Mouse (Mus musculus) testis, postnatal 10 days (tissue): ENCODE data around the gene Gosr2.

Experiments used
- DNase-seq: peaks from one replicate; pipeline ENCODE4 v3.0.0; 2021; ENCODE audit warnings: low spot score

Gene Gosr2

DNA sequence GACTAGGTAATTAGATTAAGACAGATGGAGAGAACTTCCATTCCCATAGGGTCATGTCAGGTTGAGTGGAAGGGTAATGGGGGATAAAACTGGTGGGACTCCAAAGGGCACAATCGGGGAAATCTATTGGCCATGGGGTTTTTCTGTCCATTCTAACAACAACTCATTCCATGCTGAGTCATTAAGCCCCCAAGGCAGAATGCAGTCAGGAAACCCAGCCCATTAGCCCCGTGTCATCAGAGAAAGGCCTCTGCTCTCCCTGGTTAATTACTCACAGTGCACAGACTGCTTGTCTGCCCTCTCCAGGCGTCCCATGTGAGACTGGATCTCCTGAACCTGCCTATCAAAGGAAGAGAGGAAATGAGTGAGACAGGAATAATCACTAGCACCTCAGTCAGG is 8.7 kb downstream of the Gosr2 start:
- no peak for DNase-seq

DNA sequence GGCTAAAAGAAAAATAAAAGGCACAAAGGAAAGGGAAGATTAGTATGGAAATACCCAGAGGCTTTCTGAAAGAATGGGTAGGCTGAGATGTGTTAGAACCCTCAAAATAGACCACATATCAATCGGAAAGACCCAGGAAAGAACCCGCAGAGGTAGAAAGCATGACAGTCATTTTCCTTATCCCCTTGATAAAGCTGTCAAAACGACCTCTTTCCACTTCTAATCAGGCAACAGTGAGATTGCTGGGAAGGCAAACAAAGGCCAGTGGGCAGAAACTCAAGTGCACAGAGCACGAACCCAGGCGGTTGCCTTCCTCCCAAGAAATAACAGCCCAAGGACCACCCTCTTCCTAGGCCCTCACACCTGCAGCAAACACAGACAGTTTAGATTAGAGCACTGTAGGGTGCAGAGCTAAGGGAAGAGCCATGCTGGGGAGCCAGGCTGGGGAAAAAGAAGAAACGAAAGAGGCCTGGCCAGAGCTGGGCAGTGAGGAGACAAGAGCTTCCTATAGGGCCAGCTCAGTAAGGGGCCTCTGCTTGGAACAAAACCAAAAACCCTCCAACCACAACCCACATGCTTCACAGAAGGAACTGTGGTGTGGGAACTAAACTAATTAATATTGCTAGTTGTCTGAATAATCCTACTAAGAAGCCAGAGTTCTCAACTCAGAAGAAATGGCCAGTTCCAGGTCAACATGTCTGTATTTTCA is 9.3 kb downstream of the Gosr2 start:
- no peak for DNase-seq

DNA sequence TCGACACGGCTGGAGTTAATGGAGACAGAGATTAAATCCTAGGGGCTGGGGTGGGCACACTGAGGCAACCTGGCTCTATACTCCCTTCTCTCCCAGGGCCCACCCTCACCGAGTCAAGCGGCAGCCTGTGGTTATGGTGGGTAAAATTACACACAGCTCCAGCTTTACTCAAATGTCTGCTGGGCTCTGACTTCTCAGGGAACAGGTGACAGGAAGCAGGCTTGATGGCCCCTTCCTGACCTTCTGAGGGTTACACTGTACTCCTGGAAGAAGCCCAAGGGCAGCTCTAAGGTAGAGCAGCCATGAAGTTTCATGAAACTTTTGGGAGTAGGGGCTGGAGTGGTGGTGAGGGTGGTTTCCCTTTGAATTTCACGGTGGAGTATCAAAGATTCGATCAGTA is 11.0 kb downstream of the Gosr2 start:
- no peak for DNase-seq

DNA sequence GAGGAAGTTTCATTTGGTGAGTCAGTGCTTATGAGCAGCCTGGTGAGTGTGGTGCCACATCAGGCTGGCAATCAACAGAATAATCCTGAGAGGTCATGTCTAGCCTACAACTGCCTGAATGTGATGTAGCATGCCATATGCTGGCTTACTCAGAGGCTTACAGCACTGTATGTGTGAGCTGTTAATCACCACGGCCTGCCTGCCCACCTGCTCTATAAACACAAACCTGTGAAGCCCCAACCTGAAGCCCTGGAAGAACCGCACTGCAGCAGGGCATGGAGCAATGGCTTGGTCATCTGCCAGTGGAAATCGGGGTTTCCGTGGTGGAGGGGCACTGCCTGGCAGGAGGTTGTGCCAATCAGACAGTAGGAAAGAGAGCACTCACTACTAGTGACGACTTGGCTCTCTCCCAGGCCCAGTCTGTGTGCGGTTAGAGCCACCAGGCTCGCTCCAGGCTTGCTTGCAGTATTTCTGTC is 12.4 kb downstream of the Gosr2 start:
- DNase-seq, result no peak

DNA sequence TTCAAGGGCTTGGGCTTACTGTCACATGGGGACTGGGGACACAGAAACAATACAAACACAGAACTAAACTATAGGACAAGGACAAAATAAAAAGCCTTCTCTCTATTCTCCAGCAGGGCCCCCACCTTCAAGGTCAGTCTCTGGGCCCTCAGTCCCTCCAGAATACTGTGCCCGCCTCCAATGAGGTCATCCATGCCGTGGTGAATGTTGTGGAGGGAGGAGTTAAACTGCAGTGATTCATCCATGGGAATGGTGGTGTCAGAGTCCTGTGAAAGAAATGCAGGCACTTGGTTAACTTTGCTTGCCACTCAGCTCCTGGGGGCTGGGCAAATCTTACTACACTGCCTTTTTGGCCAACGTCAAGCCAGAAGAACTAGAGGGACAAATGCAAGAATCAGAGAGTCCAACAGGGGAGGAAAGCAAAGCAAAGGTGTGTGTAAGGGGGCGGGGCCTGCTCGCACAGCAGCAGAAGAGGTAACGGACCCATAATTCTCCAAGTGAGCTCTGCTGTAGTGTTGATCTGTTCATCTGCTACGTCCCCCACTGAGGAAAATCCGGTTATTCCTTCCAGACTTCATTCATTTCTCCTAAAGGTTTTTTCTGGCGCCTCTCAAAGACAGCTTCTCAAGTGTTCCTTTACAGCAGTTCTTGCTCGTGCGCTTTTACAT is 13.9 kb downstream of the Gosr2 start:
- no peak for DNase-seq

DNA sequence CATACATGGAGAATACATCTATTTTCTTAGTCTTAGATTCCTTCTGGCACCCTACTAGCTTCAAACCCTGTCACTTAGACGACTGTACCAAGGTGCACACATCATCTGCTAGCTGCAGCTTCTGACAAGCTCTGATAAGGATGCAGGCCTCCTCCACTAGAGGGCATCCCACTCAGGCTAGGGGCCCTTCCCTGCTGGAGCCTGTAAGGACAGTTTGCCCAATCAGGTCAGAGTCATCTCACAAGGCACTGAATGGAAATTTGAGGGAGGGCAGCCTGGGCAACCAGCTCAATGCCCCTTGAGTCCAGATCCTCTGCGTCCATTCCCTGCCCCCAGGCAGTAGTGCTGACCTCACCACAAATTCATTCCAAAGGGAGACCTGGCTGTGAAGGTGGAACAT is 20.7 kb downstream of the Gosr2 start:
- peak; percentile 66 for DNase-seq

DNA sequence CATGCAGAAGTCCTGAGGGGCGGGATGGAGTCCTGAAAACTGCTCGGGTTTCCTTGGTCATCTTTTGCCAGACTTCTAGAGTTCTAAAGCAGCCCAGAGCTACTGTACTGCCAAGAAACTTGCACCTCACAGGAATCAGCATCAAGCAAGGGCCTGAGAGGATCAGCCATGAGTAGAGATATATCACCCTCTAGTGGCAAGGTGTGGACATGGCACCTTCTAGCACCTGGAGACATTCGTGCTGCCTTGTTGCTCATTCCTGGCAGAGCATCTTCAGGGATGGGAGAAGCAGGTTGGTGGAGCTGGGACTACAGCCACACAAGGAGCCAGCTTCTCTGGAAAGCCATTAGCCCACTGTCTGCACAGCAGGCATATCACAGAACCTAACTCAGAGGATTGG is 22.1 kb downstream of the Gosr2 start:
- peak; percentile 65 for DNase-seq

DNA sequence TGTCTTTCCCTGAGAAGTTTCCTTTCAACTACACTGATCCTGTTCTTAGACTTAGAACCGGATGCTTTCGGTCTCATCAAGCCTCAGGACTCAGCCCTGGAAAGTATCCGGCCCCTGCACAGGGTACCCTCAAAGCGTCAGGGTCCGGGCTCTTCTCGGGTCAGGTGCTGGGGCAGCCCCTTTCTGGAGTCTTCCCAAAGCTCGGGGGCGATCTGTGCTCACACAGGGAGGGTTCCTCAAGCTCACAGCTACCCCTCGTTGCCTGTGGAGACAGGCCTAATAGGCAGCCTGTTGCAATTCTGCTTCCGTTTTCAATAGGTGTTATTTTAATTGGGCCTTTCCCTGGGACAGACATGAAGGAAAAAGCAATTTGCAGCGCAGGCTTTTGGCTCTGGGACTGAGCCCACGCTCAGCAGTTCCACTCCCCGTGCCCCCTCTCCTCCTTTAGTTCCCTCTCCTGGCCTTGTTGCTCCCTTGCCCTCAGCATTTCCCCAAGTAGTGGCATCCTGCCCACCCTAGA is 30.7 kb downstream of the Gosr2 start:
- DNase-seq, result no peak

DNA sequence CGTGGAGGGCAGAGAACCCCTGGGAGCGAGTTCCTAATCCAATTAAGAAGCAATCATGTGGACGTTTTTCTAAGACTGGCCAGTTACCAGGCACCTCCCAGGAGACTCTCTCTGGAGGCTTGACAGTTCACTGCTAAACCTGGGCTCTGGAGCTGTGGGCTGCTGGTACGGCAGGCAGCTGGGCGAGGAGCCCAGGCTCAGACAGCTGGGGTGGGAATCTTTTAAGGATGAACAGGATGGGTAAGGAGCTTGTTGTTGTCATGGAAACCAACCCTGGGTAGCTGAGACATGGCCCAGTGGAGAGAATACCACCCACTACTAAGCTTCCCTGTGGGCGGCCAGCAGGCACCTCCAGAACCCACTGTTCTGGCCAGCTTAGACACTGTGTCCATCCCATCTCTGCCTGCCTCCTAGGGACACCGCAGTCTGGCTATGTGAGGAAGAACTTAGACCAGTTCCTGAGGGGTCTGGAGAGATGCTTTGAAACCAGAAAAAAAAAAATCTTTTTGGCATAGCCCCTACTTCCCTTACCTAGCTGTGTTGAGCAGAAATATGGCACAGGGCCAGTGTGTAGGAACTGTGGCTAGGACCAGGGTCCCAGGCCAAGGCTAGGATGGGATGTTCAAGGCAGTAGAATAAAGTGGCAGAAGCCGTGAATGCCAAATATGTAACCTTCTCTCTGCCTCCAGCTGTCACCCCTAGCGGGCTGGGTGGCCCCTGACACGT is 31.4 kb downstream of the Gosr2 start:
- DNase-seq, result no peak

DNA sequence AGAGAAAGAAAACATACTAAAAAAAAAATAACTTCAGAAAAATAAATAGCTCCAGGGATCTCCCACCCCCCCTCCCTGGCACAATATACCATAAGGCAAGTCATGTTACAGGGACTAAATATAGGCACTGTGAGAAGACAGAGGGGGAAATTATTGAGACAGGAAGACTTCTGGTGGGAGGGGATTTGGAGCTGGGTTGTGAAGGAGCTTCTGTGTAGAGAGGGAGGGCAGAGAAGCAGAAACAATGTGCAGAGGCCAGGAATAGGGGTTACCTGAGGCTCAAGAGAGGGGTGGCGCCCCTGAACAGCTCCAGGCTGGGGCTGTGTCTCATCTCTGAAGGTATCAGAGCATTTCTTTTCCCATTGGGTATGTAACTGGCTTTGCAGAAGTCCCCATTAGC is 32.0 kb downstream of the Gosr2 start:
- no peak for DNase-seq

DNA sequence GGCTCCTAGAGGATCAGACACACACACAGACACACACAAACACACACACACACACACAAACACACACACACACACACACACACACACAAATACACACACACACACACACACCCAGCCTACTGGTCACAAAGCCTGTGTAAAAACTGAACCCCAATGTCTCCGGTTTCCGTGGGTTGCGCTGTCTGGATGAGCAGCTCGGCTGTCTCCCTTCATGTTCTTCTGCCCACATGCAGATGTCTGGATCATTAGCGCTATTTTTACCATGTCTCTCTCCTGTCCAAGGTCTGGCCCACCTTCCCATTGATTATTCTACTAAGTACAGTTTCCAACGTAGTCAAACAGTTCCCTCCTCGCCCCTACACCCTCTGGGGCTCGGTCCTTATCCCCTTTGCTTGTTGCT is 34.6 kb downstream of the Gosr2 start:
- no peak for DNase-seq

DNA sequence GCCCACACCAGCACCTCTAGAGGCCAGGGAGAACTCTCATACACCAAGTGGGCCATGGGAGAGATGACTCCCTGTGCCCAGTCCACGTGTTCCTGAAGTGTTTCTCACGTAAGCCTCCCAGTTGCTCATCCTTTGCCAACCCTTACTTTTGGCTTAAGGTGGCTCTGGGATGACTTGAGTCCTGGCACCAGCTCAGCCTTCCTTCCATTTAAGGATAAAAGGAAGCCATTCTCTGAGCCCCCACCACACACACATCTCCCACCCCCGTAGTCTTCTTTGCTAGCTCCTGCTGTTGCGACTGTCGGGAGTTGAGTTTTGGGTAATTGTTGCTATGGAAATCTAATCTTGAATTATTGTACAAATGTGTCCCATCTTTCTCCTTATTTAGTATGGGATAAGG is 35.2 kb downstream of the Gosr2 start:
- DNase-seq, result no peak

DNA sequence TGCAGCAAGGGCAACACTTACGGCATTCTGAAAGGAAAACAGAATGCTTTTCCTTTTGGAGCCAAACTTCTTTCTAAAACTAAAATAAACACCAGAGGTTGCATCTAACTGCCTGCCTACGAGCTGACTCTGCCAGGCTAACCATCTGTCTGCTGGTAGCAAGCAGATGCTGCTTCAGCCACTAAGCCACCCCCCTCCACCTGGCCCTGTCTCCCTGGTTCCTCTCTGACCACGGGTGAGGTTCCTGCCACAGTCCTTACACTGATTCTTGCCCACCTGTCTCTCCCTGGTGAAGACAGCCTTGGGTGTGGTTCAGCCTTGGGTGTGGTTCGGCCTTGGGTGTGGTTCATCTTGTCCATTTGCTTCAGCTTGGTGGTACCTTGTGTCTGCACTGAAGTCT is 35.8 kb downstream of the Gosr2 start:
- no peak for DNase-seq

DNA sequence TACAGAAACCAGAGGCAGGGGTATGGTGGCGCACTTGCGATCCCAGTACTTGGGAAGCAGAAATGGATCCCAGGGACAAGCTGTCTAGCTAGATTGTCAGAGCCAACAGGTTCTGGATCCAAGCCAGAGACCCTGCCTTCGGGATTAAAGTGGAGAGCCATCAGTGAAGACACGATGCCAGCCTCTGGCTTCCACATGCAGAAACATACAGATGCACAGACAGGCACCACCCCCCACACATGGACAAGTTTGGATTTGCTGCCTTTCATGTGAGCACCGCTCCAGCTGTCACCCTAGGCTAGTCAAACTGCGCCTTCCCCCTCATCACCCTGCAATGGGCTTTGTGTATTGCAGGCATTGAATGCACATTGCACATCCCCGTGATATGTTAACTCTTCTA is 39.5 kb downstream of the Gosr2 start:
- no peak for DNase-seq

DNA sequence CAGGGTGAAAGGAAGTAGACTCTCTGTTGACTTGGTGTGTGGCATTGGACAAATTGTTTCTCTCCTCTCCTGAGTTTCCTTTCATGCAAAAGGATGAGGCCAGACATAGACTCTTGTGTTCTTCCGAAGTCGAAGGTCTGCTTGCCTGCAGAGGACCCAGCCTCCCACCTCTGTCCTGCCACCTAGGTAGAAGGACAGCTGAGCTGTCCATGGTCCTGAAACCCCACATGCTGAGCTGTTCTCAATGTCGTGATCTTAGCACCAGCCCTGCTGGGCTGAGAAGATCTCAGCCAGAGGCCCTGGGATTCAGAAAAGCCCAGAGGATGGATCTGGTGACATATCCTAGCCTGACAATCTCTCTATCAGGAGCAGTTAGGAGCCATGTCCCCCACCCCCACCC is 41.2 kb downstream of the Gosr2 start:
- DNase-seq, result peak; percentile 83

DNA sequence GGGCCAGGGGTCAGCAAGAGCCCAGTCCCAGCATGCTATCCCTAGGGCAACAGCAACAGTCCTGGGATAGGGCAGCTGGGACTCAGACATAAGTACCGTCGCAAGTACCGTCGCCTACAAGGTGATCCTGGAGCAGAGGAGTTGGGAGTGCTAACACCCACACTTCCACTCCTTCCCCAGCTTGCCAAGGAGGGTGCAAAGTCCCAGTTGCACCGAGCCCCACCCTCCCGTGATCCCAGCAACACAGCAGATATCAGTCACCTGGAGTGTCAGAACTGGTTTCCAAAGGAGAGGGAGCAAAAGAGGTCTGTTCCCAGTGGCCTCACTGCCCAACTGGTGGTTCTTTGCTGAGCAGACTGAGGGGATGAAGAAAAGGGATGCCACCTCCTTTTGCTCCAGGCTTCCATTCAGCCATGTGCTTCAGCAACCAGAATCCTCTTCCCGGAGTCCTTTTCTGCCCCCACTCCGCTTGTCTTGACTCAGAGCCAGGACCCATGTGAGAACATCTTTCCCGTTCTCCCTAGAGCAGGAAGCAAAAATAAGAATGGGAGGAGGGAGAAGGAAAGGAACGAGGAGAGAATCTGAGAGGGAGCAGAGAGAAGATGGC is 44.2 kb downstream of the Gosr2 start:
- DNase-seq, result no peak

DNA sequence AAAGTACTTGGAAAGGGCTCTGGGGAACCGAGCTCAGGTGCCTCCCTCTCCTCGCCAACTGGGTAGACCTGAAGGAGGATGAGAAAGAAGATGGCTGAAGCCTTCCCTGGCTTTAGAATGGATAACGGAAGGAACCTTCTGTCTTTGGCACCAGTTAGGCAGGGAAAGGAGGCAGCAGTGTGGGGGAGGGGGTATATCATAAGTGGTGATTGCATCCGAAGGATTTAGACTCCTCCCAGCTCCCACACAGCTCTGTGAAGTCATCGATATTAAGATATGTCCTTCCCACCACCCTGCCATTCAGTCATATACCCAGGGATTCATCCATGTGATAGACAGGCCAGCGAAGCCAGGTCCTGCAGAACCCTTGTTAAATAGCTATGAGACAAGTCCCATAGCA is 46.3 kb downstream of the Gosr2 start:
- no peak for DNase-seq

DNA sequence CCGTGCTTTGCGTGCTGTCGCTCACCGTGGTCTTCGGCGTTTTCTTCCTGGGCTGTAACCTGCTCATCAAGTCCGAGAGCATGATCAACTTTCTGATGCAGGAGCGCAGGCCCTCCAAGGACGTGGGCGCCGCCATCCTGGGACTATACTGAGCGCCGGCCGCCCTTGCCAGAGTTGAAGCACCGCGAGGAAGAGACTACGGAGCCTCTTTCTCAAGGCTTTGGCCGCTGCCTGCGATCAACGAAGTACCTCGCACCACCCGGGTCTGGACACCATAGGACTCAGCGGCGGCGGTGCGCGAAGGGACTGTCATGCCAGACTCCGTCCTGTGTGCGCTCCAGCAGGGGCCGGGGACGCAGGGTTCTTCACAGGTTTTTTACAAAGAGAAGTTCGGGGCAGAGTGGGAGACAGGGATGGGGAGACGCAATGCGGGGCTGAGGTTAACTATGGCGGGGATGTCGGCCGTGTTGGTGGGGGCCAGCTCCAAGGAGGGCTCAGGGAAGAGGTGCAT is 47.7 kb downstream of the Gosr2 start:
- DNase-seq, result no peak

DNA sequence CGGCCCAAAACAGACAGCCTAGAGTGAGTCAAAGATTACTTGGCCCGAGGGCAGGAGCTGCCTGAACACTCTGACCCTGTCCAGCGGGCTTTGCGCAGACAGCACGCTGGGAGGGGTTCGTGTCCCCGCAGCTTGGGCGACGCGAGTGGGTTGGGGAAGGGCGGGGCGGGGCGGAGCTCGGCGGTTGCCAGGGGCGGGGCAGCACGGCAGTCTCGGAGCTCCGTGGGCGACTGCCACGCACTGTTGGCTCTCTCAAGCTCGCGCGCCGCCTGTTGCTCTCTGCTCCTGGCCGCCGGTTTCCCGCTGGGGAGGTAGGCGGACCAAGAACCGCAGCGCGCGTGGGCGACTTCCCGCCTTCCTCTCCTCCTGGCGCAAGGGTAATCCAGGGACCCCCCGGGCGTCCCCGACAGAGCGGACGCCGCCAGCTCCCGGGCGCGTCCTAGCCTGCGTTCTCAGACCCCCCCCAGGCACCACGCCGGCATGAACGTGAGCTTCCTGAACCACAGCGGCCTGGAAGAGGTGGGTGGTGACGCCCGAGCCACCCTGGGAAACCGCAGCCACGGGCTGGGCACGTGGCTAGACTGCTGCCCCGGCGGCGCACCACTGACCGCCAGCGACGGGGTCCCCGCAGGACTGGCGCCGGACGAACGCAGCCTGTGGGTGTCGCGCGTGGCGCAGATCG is 48.3 kb downstream of the Gosr2 start, which contains the start of gene Rprml:
Gene Rprml (plus strand): TSS at position 270 of the 682 bp plus-strand sequence.
- DNase-seq, result peak; percentile 59

DNA sequence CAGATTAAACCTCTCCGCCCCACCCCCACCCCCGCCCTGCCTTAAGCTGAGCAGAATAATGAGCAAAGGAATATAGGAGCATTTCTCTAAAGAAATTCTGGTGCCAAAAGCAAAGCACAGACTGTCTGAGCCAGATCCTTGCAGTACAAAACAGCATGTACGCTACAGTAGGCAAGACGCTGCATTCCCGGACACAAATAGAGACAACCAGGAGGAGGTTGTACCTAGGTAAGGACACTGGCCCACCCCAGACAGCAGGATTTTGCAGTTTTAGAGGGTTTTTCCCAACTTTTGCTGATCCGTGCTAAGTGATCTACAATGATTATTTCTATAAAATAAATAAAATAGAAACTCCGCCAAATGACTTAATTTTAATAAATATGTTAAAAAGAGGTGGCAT is 49.0 kb downstream of the Gosr2 start:
- no peak for DNase-seq

DNA sequence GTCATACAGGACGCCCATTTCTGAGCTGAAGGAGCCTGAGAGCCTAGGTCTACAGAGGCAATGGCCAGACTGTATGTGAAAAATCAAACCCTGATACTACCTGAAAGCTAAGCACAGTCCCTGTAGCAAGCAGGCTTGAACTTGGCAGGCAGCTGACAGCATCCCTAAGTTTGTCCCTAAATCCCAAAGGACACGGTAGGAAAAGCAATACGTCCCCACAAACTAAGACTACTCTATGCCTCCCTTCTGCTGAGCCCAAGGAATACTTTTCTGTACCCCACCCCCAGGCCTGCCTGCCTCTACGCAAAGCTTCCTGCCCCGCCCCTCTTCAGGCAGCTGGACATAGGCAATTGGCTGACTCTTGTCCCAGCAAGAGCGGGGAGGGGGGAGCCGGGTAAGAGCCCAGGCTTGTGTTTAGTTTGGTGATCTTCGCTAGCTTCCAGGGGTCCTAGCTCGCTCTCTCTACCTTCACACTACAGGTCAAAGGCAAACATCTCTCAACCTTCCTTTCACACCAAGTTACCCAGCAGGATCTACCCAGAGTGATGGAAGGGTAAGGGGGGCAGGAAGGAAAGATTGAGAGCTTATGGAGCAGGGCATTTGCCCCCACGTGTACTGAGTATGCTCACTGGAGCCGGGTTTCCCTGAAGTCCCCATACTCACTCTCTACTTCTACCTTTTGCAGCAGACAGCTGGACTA is 49.6 kb downstream of the Gosr2 start:
- DNase-seq, result peak; percentile 70
